Mouse (Mus musculus) liver, embryonic 14.5 days (tissue): ENCODE results near the gene B430306N03Rik.

Source experiments
- CTCF ChIP-seq: IDR thresholded peaks from 2 replicates; pipeline ENCODE4 v1.5.1; 2016; ENCODE audit warnings: antibody characterized with exemption, low read depth, control low read depth
- EP300 ChIP-seq: IDR thresholded peaks from 2 replicates; pipeline ENCODE4 v1.6.1; 2016; ENCODE audit warnings: antibody characterized with exemption, low read depth

DNA sequence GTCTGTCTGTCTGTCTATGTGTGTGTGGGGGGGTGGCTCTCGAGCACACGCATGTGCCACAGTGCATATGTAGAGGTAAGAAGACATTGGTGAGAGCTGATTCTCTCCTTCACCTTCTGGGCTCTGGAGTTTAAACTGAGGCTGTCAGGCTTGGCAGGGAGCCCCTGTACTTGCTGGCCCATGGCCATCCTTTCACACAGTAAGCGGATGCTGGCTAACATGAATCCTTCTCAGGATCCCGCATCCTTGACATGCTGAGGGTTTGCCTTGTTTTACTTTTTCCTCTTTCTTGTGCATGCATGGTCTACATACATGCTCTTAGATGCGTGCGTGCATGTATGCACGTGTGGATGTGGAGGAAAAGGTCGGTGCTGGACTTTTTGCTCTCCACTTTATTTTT is 47.0 kb downstream of the B430306N03Rik start:
- no peak for TF ChIP-seq EP300
- TF ChIP-seq CTCF: no peak
